Mouse (Mus musculus): ENCODE measurements around the gene Oscp1.
"Not testable (repeated sequence)": the region's sequence is repeated elsewhere in the genome, so short reads cannot be mapped to it uniquely, and the experiment has no call there.

Oscp1 gene

DNA sequence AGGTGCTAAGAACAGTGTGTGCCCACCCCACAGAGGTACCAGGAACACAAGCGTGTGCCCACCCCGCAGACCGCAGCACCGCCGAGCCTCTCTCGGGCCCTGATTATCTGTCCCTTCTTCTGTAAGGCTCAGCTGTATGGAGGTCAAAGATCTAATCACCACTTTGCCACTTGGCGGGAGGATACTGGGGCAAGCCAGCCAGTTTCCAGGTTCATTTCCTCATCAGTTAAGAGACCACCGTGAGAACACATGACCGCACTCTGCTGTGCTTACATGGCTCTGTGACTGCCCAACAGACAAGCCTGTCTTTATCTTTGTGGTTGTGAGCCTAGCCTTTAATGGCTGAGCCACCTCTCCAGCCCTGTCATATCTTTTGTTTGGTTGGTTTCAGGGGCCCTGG lies 24.7 kb downstream of the Oscp1 start:
- DNase-seq (ENCODE audit: low read depth, low spot score) = no peak

DNA sequence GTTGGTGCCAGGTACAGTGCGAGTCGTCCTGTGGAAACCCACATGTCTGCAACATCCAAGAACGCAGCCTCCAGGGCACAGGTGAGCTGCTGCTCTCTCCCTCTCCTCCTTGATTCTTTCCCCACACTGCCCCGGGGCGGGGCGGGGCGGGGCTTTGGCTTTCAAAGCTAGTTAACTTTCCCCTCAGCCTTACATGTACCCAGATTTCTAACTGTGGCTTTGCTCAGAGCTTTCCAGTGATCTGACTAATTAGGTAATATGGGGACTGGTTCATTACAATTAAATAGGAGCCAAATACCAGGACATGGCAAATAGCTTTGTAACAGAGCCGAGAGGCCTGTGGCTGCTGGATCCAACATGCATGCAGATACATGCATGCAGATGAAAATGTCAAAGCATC lies 26.0 kb downstream of the Oscp1 start:
- no peak for DNase-seq (ENCODE audit: low read depth, low spot score)

DNA sequence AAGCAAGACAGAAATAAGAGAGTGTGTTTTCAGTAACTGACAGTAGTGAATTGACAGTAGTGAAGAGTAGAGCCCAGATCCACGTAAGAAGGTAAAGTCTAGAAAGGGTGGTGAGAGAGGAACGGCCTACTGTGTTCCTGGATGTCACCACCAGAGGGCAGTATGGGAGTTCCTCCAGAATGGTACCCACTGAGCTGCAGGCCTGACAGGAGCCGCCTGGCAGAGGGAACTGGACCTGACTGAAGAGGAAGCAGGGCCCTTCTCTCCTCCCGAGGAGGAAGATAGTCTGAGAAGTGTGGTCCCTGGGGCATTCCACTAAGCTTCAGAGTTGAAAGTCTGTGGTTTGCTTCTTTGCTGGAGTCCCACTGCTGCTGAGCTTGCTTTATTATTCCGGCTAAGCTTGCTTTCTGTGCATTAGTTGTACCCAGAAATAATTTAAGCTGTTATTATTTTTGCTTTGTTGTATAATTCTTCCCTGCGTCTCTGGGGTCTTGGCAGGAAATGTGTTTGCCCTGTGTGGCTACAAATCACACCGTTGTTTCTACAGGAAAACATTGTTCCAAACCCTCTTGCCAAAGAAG lies 27.7 kb downstream of the Oscp1 start:
- peak; percentile 85 for DNase-seq (ENCODE audit: low read depth, low spot score)

- peak; percentile 53 for DNase-seq (ENCODE audit: low read depth, low spot score)
Observed at GRCm38 (mm10) chr4:126090101-126090847, 31.9 kb downstream of the Oscp1 start.

- DNase-seq (ENCODE audit: low read depth, low spot score) = no peak
Observed at GRCm38 (mm10) chr4:126090848-126091124, 32.4 kb downstream of the Oscp1 start.

GRCm38 (mm10) chr4:126091873-126092272 lies 33.5 kb downstream of the Oscp1 start:
- no peak for DNase-seq (ENCODE audit: low read depth, low spot score)

- DNase-seq (ENCODE audit: low read depth, low spot score) = not testable (repeated sequence)
Observed at GRCm38 (mm10) chr4:126095622-126096430, 37.5 kb downstream of the Oscp1 start.

DNA sequence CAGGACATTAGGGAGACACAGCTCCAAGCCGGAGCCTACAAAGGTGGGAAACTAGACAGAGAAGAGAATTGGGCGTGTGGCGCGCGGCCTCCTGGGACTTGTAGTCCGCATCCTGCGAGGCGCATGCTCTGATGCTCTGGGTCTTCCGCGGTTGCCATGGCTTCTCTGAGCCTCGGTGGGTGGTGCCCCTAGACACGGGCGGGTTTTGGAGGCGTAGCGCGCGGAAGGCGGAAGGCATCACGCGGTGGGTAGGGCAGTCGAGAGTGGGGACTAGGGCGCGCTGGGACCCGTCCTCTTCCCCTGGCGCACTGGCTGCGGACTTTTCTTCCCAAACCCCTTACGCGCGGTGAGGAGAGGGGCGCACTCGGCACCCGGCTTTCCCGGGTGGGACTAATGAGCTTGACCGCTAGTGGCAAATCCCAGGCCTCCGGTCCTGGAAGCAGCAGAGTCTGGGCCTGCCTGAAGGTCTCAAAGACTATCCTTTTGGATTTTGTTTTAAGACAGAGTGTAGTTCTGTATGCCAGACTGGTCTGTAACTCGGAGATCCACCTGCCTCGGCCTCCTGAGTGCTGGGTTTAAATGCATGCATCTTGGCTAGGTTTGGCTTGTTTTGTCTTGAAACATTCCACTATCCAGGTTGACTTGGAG lies 38.2 kb downstream of the Oscp1 start, which contains the start of gene Lsm10:
Gene Lsm10 (plus strand): TSS at position 160 of the 648 bp plus-strand sequence.
- peak; percentile 97 for DNase-seq (ENCODE audit: low read depth, low spot score)

DNA sequence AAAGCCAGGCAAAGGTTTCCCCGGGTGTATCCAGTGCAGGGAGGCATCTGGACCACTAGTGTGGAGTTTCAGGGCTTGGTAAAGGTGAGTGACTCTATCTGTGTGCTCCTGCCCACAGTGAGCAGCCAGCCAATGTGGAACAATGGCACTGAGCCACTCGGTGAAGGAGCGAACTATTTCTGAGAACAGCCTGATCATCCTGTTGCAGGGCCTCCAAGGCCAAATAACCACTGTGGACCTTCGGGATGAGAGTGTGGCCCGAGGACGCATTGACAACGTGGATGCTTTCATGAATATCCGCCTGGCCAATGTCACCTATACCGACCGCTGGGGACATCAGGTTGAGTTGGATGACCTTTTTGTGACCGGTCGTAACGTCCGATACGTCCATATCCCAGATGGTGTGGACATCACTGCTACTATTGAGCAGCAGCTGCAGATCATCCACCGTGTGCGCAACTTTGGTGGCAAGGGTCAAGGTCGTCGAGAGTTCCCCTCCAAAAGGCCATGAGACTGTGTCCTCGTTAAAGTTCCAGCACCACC lies 39.4 kb downstream of the Oscp1 start:
- no peak for DNase-seq (ENCODE audit: low read depth, low spot score)

DNA sequence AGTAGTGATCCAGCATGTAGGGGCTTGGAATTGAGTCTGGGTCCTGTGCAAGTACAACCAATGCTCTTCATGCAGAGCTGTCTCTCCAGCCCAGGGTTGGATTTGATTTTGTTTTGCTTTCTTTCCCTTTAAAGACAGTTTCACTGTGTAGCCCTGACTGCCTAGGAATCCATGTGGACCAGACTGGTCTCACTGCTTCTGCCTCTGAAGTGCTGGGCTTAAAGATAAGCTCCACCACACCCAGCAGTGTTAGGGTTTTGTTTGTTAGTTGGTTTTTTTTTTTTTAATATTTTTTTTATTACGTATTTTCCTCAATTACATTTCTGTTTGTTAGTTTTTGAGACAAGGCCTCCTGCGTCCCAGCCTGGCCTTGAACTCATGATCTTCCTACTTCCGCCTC lies 41.0 kb downstream of the Oscp1 start:
- DNase-seq (ENCODE audit: low read depth, low spot score) = no peak

- no peak for DNase-seq (ENCODE audit: low read depth, low spot score)
Observed at GRCm38 (mm10) chr4:126100764-126101163, 42.4 kb downstream of the Oscp1 start.

DNA sequence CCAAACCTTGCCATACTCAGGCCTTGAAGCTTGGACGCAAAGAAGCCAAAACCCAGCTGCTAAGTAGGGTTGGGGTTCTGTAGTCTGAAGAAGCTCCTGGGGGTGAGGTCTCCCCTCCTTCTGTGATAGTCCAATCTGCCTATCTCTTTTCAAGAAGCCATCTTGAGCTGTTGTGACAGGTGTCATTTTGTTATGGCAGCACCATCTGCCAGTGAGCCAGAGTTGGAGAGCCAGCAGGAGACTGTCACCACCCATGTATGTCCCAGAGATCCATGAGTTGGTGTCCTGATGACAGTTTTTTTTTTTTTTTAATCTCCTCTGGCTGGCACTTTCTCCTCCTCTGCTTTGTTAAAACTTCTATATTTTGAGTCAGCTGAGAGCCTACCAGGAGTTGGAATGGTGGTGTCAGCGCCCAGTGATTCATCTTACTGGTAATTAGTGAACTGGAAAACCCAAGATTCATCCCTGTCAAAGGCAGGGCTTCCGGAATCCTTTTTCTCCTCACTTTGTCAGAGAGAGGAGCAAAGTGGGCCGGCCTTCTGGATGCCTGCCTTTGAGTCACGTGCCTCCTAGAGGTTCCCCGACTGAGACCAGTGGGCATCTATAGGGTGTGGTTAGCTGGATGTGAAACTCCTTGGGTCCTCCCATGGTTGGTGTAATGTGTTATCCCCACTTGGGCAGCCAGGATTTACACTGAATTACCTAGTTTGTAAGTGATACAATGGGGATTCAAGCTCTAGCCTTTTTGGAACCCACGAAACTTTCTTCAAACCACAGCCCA lies 43.9 kb downstream of the Oscp1 start:
- no peak for DNase-seq (ENCODE audit: low read depth, low spot score)

GRCm38 (mm10) chr4:126103057-126103581 lies 44.8 kb downstream of the Oscp1 start:
- peak; percentile 85 for DNase-seq (ENCODE audit: low read depth, low spot score)

DNA sequence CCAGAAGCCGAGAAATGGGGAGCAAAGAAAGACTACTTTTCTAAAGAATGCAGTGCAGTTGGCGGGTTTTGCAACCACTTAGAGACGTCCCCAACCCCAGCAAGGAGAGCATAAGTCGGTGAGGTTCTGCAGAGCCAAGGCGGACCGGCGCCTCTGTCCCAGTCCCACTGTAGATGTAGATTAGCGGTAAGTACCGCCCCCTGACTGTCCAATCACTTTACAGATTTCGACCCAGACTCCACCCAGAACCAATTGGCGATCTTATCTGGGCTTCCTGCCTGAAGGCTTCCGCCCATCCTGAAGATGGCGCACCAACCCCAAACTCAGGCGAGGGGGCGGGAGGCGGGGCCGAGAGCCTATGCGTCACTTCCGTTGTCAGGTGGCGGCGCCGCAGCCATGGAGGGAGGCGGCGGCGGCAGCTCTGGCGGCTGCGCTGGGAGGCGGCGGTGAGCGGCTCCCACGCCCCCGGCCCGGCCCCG lies 45.3 kb downstream of the Oscp1 start, which contains the start of gene Stk40:
Gene Stk40 (plus strand): TSS at position 368 of the 479 bp plus-strand sequence.
- DNase-seq (ENCODE audit: low read depth, low spot score) = peak; percentile 99

GRCm38 (mm10) chr4:126104261-126105075 lies 46.1 kb downstream of the Oscp1 start:
- peak; percentile 32 for DNase-seq (ENCODE audit: low read depth, low spot score)

- no peak for DNase-seq (ENCODE audit: low read depth, low spot score)
Observed at GRCm38 (mm10) chr4:126105131-126105783, 46.9 kb downstream of the Oscp1 start.

DNA sequence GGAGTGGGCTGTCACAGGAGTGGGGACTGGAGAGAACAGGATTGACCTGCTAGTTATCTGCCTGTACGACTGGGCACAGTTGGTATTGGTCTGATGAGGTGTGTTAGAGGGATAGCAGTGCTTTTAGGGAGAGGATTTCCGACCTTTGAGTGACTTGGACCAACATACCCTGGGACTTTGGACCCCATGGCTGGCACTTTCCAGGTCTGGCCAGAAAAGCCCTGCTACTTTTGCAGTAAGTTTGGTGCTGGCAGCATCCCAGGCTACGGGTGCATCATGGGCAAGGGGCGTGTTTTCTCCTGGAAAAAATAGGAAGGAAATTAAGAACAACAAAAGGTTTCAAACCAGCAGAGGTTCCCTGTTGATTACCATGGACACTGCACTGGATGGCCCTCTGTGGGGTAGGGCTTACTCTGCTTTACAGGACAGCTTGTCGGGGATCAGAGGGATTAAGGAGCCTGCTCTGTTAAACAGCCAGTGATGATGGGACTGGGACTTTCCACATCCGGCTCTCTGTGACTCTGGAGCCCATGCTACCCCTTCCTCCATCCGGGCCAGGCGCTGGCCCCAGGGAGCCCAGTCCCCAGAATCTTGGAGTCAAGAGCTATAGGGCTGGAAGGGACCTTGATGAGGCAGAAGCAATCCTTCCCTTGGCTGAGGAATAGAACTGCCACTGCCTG lies 49.8 kb downstream of the Oscp1 start:
- DNase-seq (ENCODE audit: low read depth, low spot score) = no peak

- peak; percentile 62 for DNase-seq (ENCODE audit: low read depth, low spot score)
Observed at GRCm38 (mm10) chr4:126109613-126110373, 51.4 kb downstream of the Oscp1 start.

Data from CD4-positive helper T cell, adult 2 months (primary cell).